Mouse (Mus musculus) ES-Bruce4 (cell line): ENCODE results near the gene Lgals2.

Experiments used
- CTCF ChIP-seq: IDR thresholded peaks from one replicate; pipeline ENCODE4 v1.8.1; 2011; ENCODE audit warnings: low read depth, low read length
- POLR2A ChIP-seq: IDR thresholded peaks from one replicate; pipeline ENCODE4 v1.8.1; 2011; ENCODE audit warnings: low read length; ENCODE audit not compliant: insufficient read depth

DNA sequence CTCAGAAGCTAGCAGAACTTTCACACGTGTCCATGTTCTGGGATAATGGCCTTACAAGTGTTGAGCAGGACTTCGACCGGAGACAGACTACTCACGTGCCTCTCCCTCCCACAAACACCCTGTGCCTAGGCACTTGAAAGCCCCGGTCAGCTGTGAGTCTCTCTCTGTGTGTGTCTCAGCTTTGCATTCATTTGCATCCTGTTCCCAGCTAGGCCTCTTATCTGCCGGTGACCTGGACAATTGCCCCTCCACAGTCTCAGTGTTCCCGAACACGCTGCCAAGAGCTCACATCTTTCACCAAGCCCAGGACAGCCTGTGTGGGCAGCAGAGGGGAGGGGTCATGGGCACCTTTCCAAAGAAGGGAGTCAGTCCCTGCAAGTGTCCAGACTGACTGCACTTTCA, 51.8 kb downstream of the Lgals2 start:
- no peak for TF ChIP-seq CTCF
- TF ChIP-seq POLR2A: no peak
